In genomic region chr13:51962191-51962611, GRCm38 (mm10) we compare ENCODE assay signal across 10 mouse cellular contexts.
DNase-seq lines count a peak whose midpoint lies in the region; ATAC-seq lines count a peak whose summit lies in the region.
"Had no signal": no experiment of that assay in that cellular context is flagged by ENCODE, and none has a peak within 500 bp of the region (broad histone marks: within the 10 kb centered on the region; RNA-seq: fewer than 3 reads in every experiment).

No protein-coding gene starts in this region.

- peak; percentile 30 to 45 for DNase-seq in gastrocnemius, postnatal 36 days
- no peak for DNase-seq in gastrocnemius, postnatal 10 days
- DNase-seq in midbrain, embryonic 10.5 days (ENCODE audit: low spot score) = no peak
- DNase-seq in heart, postnatal 10 days = peak; percentile 28 to 39
- peak; percentile 58 for DNase-seq in retina, postnatal 1 day
- no peak for DNase-seq in cerebellum, adult 18-20 months
- no peak for DNase-seq in urinary bladder, adult 2 months (ENCODE audit: low spot score)
- DNase-seq: cerebellum, adult 8-10 months; right cerebral cortex, postnatal 14 days had no signal

- H3K4me3 ChIP-seq in midbrain, embryonic 10.5 days = no peak overlapping the region
- no peak overlapping the region for H3K4me3 ChIP-seq in midbrain, embryonic 15.5 days

- peaks cover 34% of the 10 kb centered on the region for H3K4me1 ChIP-seq in midbrain, embryonic 10.5 days
- H3K4me1 ChIP-seq in midbrain, embryonic 15.5 days = peaks cover 6% of the 10 kb centered on the region

- H3K9me3 ChIP-seq in midbrain, embryonic 10.5 days (replicated peaks) = no peaks in the 10 kb centered on the region
- H3K9me3 ChIP-seq in midbrain, embryonic 15.5 days = no peaks in the 10 kb centered on the region

- peaks cover 17% of the 10 kb centered on the region; the same call in 1 of the 2 replicates for H3K27me3 ChIP-seq in midbrain, embryonic 10.5 days (ENCODE audit: low read depth, poor library complexity, severe bottlenecking)
- H3K27me3 ChIP-seq in midbrain, embryonic 15.5 days (replicated peaks) = no peaks in the 10 kb centered on the region

- H3K27ac ChIP-seq in midbrain, embryonic 10.5 days (replicated peaks) = peak overlapping the region; percentile 61
- no peak overlapping the region for H3K27ac ChIP-seq in midbrain, embryonic 15.5 days

- ATAC-seq in midbrain, embryonic 15.5 days (replicated peaks) = no peak

- intact Hi-C loops in gastrocnemius, postnatal 36 days (cut with DNase I) = no loop called here
- intact Hi-C loops in heart, postnatal 10 days (cut with DNase I) = loop anchor here (5.0 kb wide), 1 partner anchor 115 kb away; the partner anchor contains the start of gene Gadd45g

- H3K4me2 ChIP-seq in midbrain, embryonic 15.5 days = no peak overlapping the region

- H3K9ac ChIP-seq in midbrain, embryonic 15.5 days = no peak overlapping the region

- H3K36me3 ChIP-seq in midbrain, embryonic 10.5 days = no peaks in the 10 kb centered on the region
- H3K36me3 ChIP-seq in midbrain, embryonic 15.5 days (replicated peaks) = no peaks in the 10 kb centered on the region

- 62% methylated on average over 8 of the region's 8 CpGs for WGBS in midbrain, embryonic 10.5 days
- WGBS in midbrain, embryonic 15.5 days = 73% methylated on average over 8 of the region's 8 CpGs

Comparison
In these comparisons a context has a peak if more than half of its experiments do, and no peak if none do; other contexts are left out.
1. DNase-seq: peak in gastrocnemius, postnatal 36 days (2 of 2), heart, postnatal 10 days (2 of 2) and retina, postnatal 1 day (single experiment); none in gastrocnemius, postnatal 10 days (single experiment), midbrain, embryonic 10.5 days (single experiment), cerebellum, adult 18-20 months (0 of 2) and urinary bladder, adult 2 months (single experiment).